Mouse (Mus musculus): ENCODE measurements around the gene Erc1. TPM values are rescaled to one million over a fixed set of nuclear protein-coding genes. Genes with fewer than 3 reads are reported as not detected.

Erc1 gene
- total RNA-seq, 2 experiments from 2014 or later, result 12.8 to 13.5 TPM

- no peak for ATAC-seq (replicated peaks; ENCODE audit: low FRiP score, low TSS enrichment, poor library complexity, severe bottlenecking)
These were observed 293.5 kb downstream of the Erc1 start for GRCm38 (mm10) chr6:119554439-119554838.

- no peak for ATAC-seq (replicated peaks; ENCODE audit: low FRiP score, low TSS enrichment, poor library complexity, severe bottlenecking)
These were observed 303.5 kb downstream of the Erc1 start for GRCm38 (mm10) chr6:119544518-119544864.

DNA sequence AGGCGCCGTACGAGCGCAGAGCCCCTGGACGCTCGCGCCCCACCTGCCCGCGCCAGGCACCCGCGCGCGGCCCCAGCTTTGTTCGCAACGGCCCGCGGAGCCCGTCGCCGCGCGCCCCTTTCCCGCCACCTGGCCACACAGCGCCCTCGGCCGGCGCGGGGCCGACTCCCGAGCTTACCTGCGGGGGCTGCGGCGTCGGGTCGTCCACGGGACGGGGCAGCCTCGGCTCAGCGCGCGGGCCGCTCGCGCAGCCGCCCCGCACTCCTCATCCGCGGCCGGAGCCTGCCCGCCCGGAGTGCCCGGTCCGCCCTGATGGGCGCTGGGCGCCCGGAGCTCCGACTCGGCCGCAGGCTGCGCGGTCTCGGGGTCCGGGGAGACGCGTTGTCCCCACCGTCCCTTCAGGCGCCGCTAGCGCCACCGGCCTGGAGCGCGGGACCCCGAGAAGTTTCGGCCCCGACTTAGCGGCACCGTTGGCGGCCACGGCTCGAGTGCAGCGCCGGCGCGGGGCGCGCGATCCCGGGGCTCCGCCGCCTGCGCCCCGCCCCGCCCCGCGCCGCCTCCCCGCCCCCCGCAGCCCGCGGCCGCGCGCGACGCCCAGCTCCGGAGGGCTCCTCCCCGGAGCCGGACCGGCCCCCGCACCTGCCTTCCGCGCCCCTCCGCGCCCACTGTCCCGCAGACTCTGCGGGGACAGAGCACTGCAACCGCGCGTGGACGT, 304.0 kb downstream of the Erc1 start, which contains the start of gene Wnt5b:
TSS of gene Wnt5b (minus strand) at position 545 of the 715 bp plus-strand sequence.
- no peak for ATAC-seq (replicated peaks; ENCODE audit: low FRiP score, low TSS enrichment, poor library complexity, severe bottlenecking)

DNA sequence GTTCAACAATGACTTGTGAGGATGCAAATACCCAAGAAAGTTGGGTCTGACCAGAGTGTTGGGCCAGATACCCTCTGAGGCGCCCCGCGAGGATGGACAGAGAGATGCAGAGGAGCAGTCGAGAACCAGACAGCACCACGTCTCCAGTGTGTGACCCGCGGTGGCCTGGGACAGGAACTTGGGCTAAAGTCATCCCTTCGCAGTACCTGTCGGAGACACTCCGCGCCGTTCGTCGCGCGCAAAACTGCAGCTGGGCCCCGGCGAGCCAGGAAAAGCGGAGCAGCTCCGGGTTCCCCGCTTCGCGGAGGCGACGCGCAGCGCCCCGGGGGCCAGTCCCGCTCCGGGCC, 304.5 kb downstream of the Erc1 start:
- no peak for ATAC-seq (replicated peaks; ENCODE audit: low FRiP score, low TSS enrichment, poor library complexity, severe bottlenecking)

- ATAC-seq (replicated peaks; ENCODE audit: low FRiP score, low TSS enrichment, poor library complexity, severe bottlenecking), result no peak
These were observed 312.1 kb downstream of the Erc1 start for GRCm38 (mm10) chr6:119535867-119536266.

DNA sequence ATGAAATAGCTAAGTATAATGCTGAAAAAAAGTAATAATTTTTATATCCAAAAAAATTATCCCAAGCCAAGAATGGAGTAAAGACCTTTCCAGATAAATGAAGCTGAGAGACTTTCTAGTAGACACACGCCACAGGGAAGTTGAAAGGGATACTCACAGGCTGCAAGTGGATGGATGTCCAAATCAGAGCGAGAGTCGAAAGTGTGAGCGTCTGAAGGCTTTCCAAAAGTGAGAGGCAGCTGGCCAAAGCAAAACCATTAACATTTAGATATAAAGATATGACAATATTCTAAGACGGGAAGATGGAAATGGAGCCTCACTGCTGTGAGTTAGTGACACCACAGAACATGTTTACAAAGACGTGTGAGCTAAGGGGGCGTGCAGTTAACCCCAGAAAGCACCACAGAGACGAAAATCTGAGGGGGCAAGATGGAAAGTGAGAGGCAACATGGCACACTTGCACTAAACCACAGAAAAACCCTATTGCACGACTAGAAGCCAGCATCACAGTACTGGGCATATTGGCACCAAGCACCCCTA, 314.7 kb downstream of the Erc1 start:
- ATAC-seq (replicated peaks; ENCODE audit: low FRiP score, low TSS enrichment, poor library complexity, severe bottlenecking), result no peak

- no peak for ATAC-seq (replicated peaks; ENCODE audit: low FRiP score, low TSS enrichment, poor library complexity, severe bottlenecking)
These were observed 318.3 kb downstream of the Erc1 start for GRCm38 (mm10) chr6:119529659-119530058.

DNA sequence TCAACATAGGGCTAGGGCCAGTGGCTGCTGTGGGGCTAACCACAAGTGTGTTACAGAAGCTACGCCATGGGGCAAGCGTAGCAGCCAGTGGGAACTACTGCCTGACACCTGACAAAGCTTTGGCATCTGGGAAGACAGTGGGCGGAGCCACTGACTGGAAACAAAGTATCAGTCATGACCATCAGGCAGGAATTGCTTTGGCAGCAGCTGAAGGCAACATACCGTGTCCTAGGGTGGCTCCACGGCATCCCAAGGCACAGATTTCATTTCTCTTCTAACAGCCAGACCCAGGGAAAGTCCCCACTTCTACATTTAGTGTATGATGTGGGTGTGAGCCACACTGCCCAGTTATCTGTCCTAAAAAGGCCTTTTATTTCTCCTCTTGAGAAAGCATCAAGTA, 321.5 kb downstream of the Erc1 start:
- no peak for ATAC-seq (replicated peaks; ENCODE audit: low FRiP score, low TSS enrichment, poor library complexity, severe bottlenecking)

- no peak for ATAC-seq (replicated peaks; ENCODE audit: low FRiP score, low TSS enrichment, poor library complexity, severe bottlenecking)
These were observed 326.0 kb downstream of the Erc1 start for GRCm38 (mm10) chr6:119521931-119522391.

GRCm38 (mm10) chr6:119521482-119521900, 326.5 kb downstream of the Erc1 start:
- ATAC-seq (replicated peaks; ENCODE audit: low FRiP score, low TSS enrichment, poor library complexity, severe bottlenecking), result no peak

Other genes starting within 250 kb of the Erc1 start
- gene Rad52, start 54.5 kb upstream of the Erc1 start, total RNA-seq (2014; fragmentation: Nextera tagmentation), result 45.9 and 58.5 TPM in 2 replicates
- gene Rad52, start 54.5 kb upstream of the Erc1 start, total RNA-seq (2017), result 35.6 and 41.9 TPM in 2 replicates
- 268 and 306 TPM in 2 replicates for gene Wnk1, start 190.5 kb upstream of the Erc1 start, total RNA-seq (2014; fragmentation: Nextera tagmentation)
- gene Wnk1, start 190.5 kb upstream of the Erc1 start, total RNA-seq (2017), result 123 and 192 TPM in 2 replicates
- not detected in 2 replicates for gene Ninj2, start 245.2 kb upstream of the Erc1 start, total RNA-seq (2014; fragmentation: Nextera tagmentation)
- gene Ninj2, start 245.2 kb upstream of the Erc1 start, total RNA-seq (2017), result not detected in 2 replicates

Data from megakaryocyte-erythroid progenitor cell, adult 5-6 weeks (primary cell).